Mouse (Mus musculus) left cerebral cortex, adult 18-20 months (tissue): ENCODE results near the gene Sco1. TPM values are rescaled to one million over a fixed set of nuclear protein-coding genes. Genes with fewer than 3 reads are reported as not detected.

Experiments
- DNase-seq, 2 experiments: peaks; one replicate each; pipeline ENCODE4 v3.0.0; 2021 to 2022; ENCODE audit warnings: low spot score in 2 of 2, mixed read lengths in 1 of 2
- microRNA-seq, 2 experiments: library from miRNA; unstranded; fragments of <30 nt; microRNA quantifications; one replicate each; pipeline ENCODE4 v1.2.0; 2021
- total RNA-seq, 2 experiments: library from RNA; stranded (reverse); gene quantifications; 2 replicates each; pipeline ENCODE4 v1.2.3; 2021

Sco1 gene
- total RNA-seq, 2 experiments from 2014 or later: 10.8 TPM

GRCm38 (mm10) chr11:67114261-67114660 lies 61.8 kb downstream of the Sco1 start:
- DNase-seq: no peak

DNA sequence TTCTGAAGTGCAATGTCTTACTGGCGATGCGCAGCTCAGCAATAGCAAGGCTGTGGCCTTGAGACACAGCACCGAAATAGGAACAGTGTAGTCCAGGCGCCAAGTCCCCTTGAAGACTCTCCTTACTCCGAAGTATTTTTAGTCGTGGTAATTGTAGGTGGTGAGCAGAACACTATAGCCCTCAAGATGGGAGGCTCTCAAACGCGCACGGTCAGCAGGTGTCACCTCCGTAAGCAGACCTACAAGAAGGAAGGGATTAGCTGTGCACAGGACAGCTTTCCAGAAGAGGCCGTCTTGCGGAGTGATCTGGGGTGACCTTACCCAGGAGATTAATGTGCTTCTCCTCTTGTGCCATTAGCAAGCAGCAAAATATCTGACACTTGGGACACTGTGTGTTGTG lies 62.4 kb downstream of the Sco1 start:
- DNase-seq: no peak

Small RNAs within 50 kb of the gene (microRNA-seq; reads per million reads assigned to microRNA genes)
- gene Mir6923: 0 reads per million in 2 experiments

Other genes starting within 250 kb of the Sco1 start
- gene Pirt, start 140.7 kb upstream of the Sco1 start, total RNA-seq: under 1 TPM; 0.07 to 0.28 TPM
- not detected for gene Tmem238l, start 96.0 kb upstream of the Sco1 start, total RNA-seq
- under 1 TPM; 0.70 to 0.91 TPM for gene Tmem220, start 27.5 kb upstream of the Sco1 start, total RNA-seq
- gene Adprm, start 76 bp upstream of the Sco1 start, total RNA-seq: 10 to 100 TPM; 24.3 to 27.5 TPM
- 1 to 10 TPM; 4.1 to 4.2 TPM for gene Myh3, start 25.6 kb downstream of the Sco1 start, total RNA-seq
- under 1 TPM; 0.82 to 0.93 TPM for gene Myh2, start 118.4 kb downstream of the Sco1 start, total RNA-seq
- gene Myh1, start 147.4 kb downstream of the Sco1 start, total RNA-seq: under 1 TPM; 0.28 to 0.37 TPM
- gene Myh4, start 185.4 kb downstream of the Sco1 start, total RNA-seq: under 1 TPM; 0.28 to 0.30 TPM
- gene Myh8, start 224.5 kb downstream of the Sco1 start, total RNA-seq: under 1 TPM; 0.14 to 0.46 TPM